Mouse (Mus musculus) c-Kit-negative CD71-positive TER-119-positive erythroid progenitor cells, embryonic 14.5 days (primary cell): ENCODE measurements at regions not wholly inside any gene's neighbourhood (a gene's known extent, or its start where the extent isn't known, plus 50 kb on each side); places are given as distances from the start of the nearest gene placed in this dataset.

Experiments used
- DNase-seq: peaks from one replicate; pipeline ENCODE4 v3.0.0-alpha.2; 2013; ENCODE audit warnings: low read depth, low spot score

GRCm38 (mm10) chr10:98837289-98838181 is 76.7 kb upstream of the Atp2b1 start:
- no peak for DNase-seq

- DNase-seq = no peak
Observed at GRCm38 (mm10) chr10:98838926-98839679, 75.1 kb upstream of the Atp2b1 start.

DNA sequence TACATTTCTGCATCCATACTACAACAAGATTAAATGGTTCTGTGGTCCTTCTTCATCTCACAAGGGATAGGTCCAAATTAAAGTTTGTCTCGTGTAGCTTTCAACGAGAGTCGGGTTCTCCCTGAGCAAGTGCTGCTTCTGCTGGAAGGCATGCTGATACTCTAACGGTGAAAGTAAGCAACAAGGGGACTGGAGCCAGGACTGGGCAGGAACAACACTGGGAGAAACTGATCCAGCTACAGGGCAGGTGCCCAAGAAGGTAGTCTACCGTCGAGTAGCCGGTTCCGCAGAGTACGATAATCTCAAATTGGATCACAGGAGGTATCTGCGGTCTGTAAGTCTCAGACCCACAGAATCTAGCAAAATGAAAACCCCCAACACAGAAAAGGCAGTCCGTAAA is 74.2 kb upstream of the Atp2b1 start:
- DNase-seq = no peak

DNA sequence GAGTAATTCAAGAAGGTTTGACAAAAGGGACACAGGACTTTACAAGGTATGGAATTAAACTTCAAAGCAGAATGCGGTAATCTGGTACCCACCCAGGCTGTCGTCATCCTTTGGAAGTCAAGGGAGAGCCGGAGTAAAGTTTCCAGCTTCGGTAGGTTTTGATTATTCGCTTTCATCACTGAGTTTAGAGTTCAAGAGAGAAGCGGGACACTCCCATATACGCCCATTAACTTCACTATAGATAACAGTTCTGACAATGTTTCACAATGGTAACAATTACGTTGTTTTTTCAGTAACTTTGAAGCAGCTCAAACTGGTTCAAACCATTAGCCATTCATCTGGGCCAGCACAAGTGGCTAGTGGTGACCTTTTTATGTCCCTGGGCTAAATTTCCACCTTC is 73.8 kb upstream of the Atp2b1 start:
- DNase-seq = no peak

DNA sequence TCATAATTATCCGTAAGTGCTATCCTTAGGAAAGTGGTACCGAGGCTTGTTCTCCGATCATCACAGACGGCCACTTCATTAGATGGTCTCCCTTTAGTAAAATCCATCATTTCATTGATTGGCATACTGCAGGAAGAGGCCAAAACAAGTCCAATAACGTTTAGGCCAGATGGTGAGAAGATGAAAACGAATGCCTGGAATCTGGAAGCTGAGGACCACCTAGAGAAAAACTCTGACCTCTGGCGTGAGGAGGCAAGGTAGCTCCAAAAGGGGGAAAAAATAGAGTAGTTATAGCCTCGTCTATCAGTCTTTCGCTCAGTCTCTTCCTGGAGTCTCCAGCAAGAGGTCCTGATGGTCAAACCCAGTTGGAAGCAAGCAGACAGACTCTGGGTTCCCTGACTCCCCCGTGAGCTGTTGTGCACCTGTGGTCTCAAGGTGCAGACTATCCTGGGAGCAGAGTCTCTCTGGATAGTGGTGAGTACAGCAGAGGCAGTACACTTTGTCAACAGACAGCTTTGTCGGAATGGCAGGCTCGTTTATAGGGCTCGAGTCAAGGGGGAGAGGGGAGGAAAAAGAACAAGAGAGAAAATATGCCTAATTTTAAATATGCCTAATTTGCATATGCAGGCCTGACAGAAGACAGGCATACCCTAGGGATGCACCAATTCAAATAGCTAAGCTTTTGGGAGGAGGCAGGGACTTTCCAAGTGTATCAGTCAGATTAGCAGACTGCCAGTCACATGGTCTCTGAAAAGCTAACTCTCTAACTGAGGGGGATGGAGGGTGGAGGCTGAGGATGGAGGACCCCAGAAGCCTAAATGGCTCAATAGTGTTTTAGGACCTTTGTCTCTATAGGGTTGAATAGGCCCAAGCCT is 73.0 kb upstream of the Atp2b1 start:
- DNase-seq = no peak

DNA sequence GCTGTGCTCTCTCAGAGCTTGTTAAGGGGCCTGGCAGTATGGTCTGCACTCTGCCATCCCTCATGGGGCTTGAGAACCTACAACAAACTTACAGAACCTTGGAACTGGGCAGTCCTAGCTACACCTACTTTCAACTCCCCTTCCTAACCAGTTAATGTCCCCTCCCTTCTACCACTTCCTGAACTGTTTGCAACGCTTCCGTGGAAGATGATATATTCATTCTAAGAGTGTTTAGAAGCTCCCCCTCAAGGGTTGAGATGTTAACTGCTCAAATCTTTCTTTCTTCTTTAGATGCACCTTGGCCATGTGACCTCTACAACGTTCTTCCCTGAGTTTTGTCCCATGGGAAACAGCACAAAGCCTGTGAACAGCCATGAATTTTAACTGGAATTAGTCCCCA is 72.3 kb upstream of the Atp2b1 start:
- no peak for DNase-seq

DNA sequence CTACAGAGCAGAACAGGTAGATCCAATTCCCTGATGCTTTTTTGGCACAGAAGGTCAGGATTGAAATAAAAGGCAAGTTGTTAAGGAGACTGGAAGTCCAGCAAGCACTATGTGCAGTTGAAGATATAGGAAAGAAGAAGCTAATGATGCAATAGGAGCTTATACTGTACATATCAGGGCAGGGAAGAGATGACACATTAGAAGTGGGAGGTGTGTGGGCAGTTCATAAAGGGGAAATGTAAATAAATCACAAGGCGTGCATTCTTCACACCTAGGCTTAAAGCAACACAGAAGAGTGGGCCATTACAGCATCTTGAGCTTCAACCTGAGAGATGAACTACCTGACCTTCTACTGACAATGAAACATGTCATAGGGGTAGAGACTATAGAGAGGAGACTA is 71.5 kb upstream of the Atp2b1 start:
- no peak for DNase-seq

GRCm38 (mm10) chr10:98849851-98850250 is 64.4 kb upstream of the Atp2b1 start:
- DNase-seq = no peak

- DNase-seq = no peak
Observed at GRCm38 (mm10) chr10:98857395-98857794, 56.8 kb upstream of the Atp2b1 start.

GRCm38 (mm10) chr10:98861521-98861920 is 52.7 kb upstream of the Atp2b1 start:
- DNase-seq = no peak

- DNase-seq = no peak
Observed at GRCm38 (mm10) chr10:98862712-98863111, 51.5 kb upstream of the Atp2b1 start.

DNA sequence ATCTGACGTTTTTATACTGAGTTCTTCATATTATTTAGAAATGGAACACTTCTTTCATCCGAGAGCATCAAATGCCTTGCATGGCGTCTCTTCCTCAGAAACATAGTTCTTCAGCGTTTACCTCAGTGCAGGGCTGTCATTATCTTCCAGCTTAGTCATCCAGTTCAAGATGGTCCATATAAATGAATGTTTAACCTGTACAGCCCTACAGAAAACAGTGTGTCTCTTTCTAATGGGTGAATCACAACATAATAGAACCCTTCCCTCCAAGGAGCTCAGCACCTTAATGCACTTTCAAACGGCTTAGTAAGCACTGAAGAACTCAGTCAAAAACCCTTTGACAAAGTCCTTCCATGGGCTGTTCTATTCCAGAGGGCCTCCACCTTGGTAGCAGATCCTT is 49.8 kb upstream of the Atp2b1 start:
- no peak for DNase-seq
